Mouse (Mus musculus) ES-E14 (cell line): ENCODE results near the gene Nf1. TPM values are rescaled to one million over a fixed set of nuclear protein-coding genes. Genes with fewer than 3 reads are reported as not detected.

Experiments used
- DNase-seq: peaks from one replicate; pipeline ENCODE4 v3.0.0-alpha.2; 2013; ENCODE audit warnings: low read depth, low spot score
- H3K27ac ChIP-seq: 2 replicates; pipeline ENCODE4 v1.5.1; 2012; ENCODE audit warnings: low read depth, mild to moderate bottlenecking, low read length, moderate library complexity, mixed read lengths; ENCODE audit not compliant: poor library complexity, insufficient read depth, severe bottlenecking
- H3K36me3 ChIP-seq: 2 replicates; pipeline ENCODE4 v1.6.1; 2012; ENCODE audit warnings: mild to moderate bottlenecking, low read length, moderate library complexity, mixed read lengths; ENCODE audit not compliant: control insufficient read depth, poor library complexity, insufficient read depth, severe bottlenecking
- H3K4me1 ChIP-seq, 2 experiments: fragments of 150-350 bp in 1 of 2; sonication (generic) in 1 of 2; 2 replicates each; pipeline ENCODE4 v1.6.1; 2012; ENCODE audit warnings: low read length in 2 of 2, mild to moderate bottlenecking in 1 of 2, mixed read lengths in 1 of 2; ENCODE audit not compliant: control insufficient read depth in 2 of 2, insufficient read depth in 2 of 2, poor library complexity in 1 of 2
- H3K4me3 ChIP-seq, 2 experiments: fragments of 150-350 bp in 1 of 2; sonication (generic) in 1 of 2; 2 replicates each; pipeline ENCODE4 v1.5.1; 2012; ENCODE audit warnings: low read length in 2 of 2, low read depth in 1 of 2, mild to moderate bottlenecking in 1 of 2, mixed read lengths in 1 of 2; ENCODE audit not compliant: insufficient read depth in 1 of 2, poor library complexity in 1 of 2, severe bottlenecking in 1 of 2
- H3K9ac ChIP-seq: 2 replicates; pipeline ENCODE4 v1.6.1; 2012; ENCODE audit warnings: low read depth, mild to moderate bottlenecking, low read length, mixed read lengths; ENCODE audit not compliant: poor library complexity, insufficient read depth, severe bottlenecking
- H3K9me3 ChIP-seq: fragments of 150-350 bp; sonication (generic); 2 replicates; pipeline ENCODE4 v1.6.1; 2012; ENCODE audit warnings: low read depth, mild to moderate bottlenecking, low read length; ENCODE audit not compliant: control insufficient read depth, insufficient read depth
- CHD2 ChIP-seq: IDR thresholded peaks from 2 replicates; pipeline ENCODE4 v1.6.1; 2014; ENCODE audit warnings: mild to moderate bottlenecking, low read depth, low read length, inconsistent platforms
- HCFC1 ChIP-seq: IDR thresholded peaks from 2 replicates; pipeline ENCODE4 v1.6.1; 2012; ENCODE audit warnings: low read length, inconsistent platforms, borderline replicate concordance; ENCODE audit not compliant: insufficient read depth
- MAFK ChIP-seq: IDR thresholded peaks from 2 replicates; pipeline ENCODE4 v1.6.1; 2014; ENCODE audit warnings: mild to moderate bottlenecking, low read depth, low read length, inconsistent platforms; ENCODE audit not compliant: insufficient read depth
- ZC3H11A ChIP-seq: IDR thresholded peaks from 2 replicates; pipeline ENCODE4 v1.6.1; 2012; ENCODE audit warnings: low read depth, mild to moderate bottlenecking, inconsistent platforms, low read length, borderline replicate concordance
- ZNF384 ChIP-seq: IDR thresholded peaks from 2 replicates; pipeline ENCODE4 v1.6.1; 2012; ENCODE audit warnings: low read depth, low read length, inconsistent platforms
- in situ Hi-C, 2 experiments: fragments of 600-800 bp; cut with MboI; formaldehyde crosslinking; loops; one replicate each; pipeline ENCODE4 v1.15.1; 2025; ENCODE audit warnings: low sequenced_read_pairs in 2 of 2, inconsistent platforms in 1 of 2; ENCODE audit not compliant: unreplicated experiment in 2 of 2
- total RNA-seq: library from RNA; depleted of rRNA; stranded (reverse); fragments of 300-350 nt; gene quantifications from 2 replicates; pipeline ENCODE4 v1.2.3, GENCODE M21; 2012

Nf1 gene
- total RNA-seq, 1 experiment: 15.3 TPM

GRCm38 (mm10) chr11:79503845-79504244 is 164.4 kb downstream of the Nf1 start, which contains the start of gene Omg:
Gene Omg (minus strand): TSS chr11:79504084.
- H3K4me1 ChIP-seq: no peaks in the 10 kb centered on the region
- H3K27ac ChIP-seq: no peak within 1 kb of the TSS
- TF ChIP-seq ZC3H11A (no peak), ZNF384 (peak; percentile 61; the same call in 1 of the 2 replicates), MAFK (0 out of 2 replicates have a peak, but pooled peaks have one; percentile 39), HCFC1 (no peak), CHD2 (no peak)
- no peak within 1 kb of the TSS for H3K4me3 ChIP-seq
- H3K9me3 ChIP-seq: no peaks in the 10 kb centered on the region
- DNase-seq: no peak
- H3K9ac ChIP-seq: no peak within 1 kb of the TSS
- in situ Hi-C loops: no loop called here
- H3K36me3 ChIP-seq: no peaks in the 10 kb centered on the region

GRCm38 (mm10) chr11:79504506-79504905 is 165.0 kb downstream of the Nf1 start:
- no peaks in the 10 kb centered on the region for H3K9me3 ChIP-seq
- in situ Hi-C loops: no loop called here
- TF ChIP-seq HCFC1: no peak
- no peak for TF ChIP-seq ZNF384
- no peak for TF ChIP-seq ZC3H11A
- TF ChIP-seq CHD2: no peak
- no peak for TF ChIP-seq MAFK

DNA sequence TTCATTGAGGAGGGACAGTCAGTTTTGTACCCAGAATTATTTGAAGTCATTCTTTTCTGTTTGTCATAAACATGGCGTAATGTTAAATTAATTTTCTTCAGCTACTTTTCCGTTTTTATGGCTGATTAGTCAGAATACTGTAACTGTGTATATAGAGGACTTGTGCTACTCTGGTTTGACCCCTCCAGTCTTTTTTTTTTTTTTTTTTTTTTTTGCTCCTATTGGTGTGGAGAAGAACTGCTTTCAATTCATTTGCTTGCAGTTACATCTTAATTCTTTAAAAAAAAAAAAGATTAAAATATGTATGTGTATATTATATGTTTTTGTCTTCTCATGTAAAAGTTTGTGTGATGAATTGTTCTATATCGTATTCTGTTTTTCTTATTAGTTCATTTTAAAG is 172.5 kb downstream of the Nf1 start:
- Histone ChIP-seq H3K4me1 (no peaks in the 10 kb centered on the region), H3K27ac (no peak overlapping the region), H3K9ac (no peak overlapping the region), H3K4me3 (no peak overlapping the region), H3K9me3 (no peaks in the 10 kb centered on the region), H3K36me3 (no peaks in the 10 kb centered on the region)
- no peak for TF ChIP-seq HCFC1
- no peak for TF ChIP-seq MAFK
- TF ChIP-seq ZC3H11A: no peak
- TF ChIP-seq ZNF384: no peak
- no peak for TF ChIP-seq CHD2
- DNase-seq: no peak
- in situ Hi-C loops: no loop called here

More at GRCm38 (mm10) chr11:79504506-79504905, 165.0 kb downstream of the Nf1 start:
- no peaks in the 10 kb centered on the region for H3K36me3 ChIP-seq
- no peak overlapping the region for H3K9ac ChIP-seq
- H3K27ac ChIP-seq: no peak overlapping the region
- DNase-seq: no peak
- no peaks in the 10 kb centered on the region for H3K4me1 ChIP-seq
- H3K4me3 ChIP-seq: no peak overlapping the region

- TF ChIP-seq MAFK: no peak
- no peak for TF ChIP-seq HCFC1
- TF ChIP-seq ZNF384: no peak
- no peak for TF ChIP-seq CHD2
- no peak for TF ChIP-seq ZC3H11A
- in situ Hi-C loops: no loop called here
Observed at GRCm38 (mm10) chr11:79515331-79515730, 175.8 kb downstream of the Nf1 start.

GRCm38 (mm10) chr11:79515798-79516197 is 176.3 kb downstream of the Nf1 start:
- Histone ChIP-seq H3K27ac (no peak overlapping the region), H3K4me1 (no peaks in the 10 kb centered on the region), H3K9ac (no peak overlapping the region), H3K36me3 (no peaks in the 10 kb centered on the region), H3K4me3 (no peak overlapping the region), H3K9me3 (no peaks in the 10 kb centered on the region)
- DNase-seq: no peak
- no peak for TF ChIP-seq CHD2
- no peak for TF ChIP-seq HCFC1
- no peak for TF ChIP-seq MAFK
- no peak for TF ChIP-seq ZC3H11A
- TF ChIP-seq ZNF384: no peak
- in situ Hi-C loops: no loop called here

More at GRCm38 (mm10) chr11:79515331-79515730, 175.8 kb downstream of the Nf1 start:
- no peak overlapping the region for H3K4me3 ChIP-seq
- no peaks in the 10 kb centered on the region for H3K36me3 ChIP-seq
- no peaks in the 10 kb centered on the region for H3K9me3 ChIP-seq
- no peaks in the 10 kb centered on the region for H3K4me1 ChIP-seq
- no peak overlapping the region for H3K27ac ChIP-seq
- no peak for DNase-seq
- H3K9ac ChIP-seq: no peak overlapping the region
